Comparison of ENCODE assay signal across 8 mouse cellular contexts in the genomic region with DNA sequence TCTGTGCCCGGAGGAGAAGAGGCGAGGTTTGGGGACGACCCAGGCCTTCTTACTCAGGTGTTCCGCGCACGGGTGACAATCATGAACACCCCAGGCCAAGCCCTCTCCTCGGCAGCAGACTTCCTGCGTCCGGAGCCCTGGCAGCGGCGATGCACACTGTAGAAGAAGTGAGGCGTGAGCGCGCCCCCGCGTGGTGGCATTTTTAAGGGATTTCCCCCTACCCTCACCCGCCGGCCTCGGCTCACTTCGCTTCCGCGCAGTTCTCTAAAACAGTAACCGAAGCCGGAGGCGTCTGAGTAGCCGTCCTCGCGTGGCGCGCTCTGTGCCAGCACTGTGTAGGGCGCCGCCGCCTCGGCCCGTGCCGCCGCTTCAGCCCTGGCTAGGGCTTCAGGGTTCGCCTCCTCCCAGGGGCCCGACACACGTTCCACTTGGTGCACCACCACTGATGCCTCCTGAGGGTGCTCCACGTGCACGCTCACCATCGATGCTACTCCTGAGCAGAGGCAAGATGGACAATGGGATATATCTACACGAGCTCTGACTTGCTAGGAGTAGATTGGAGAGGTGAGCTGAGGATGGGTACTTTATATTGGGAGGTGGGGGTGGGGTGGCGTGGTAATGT. TPM values are rescaled to one million over a fixed set of nuclear protein-coding genes. Genes with fewer than 3 reads are reported as not detected.
DNase-seq lines count a peak whose midpoint lies in the region; ATAC-seq lines count a peak whose summit lies in the region.

No protein-coding gene starts in this region.

- peaks cover 100% of the 10 kb centered on the region for H3K27me3 ChIP-seq in forebrain, embryonic 10.5 days (ENCODE audit: poor library complexity, severe bottlenecking)
- H3K27me3 ChIP-seq in neural tube, embryonic 13.5 days, result peaks cover 100% of the 10 kb centered on the region

- H3K4me3 ChIP-seq in forebrain, embryonic 10.5 days, result peak overlapping the region; percentile 54
- H3K4me3 ChIP-seq in neural tube, embryonic 13.5 days, result peak overlapping the region; percentile 21

- H3K4me1 ChIP-seq in forebrain, embryonic 10.5 days, result peaks cover 77% of the 10 kb centered on the region
- peaks cover 70% of the 10 kb centered on the region for H3K4me1 ChIP-seq in neural tube, embryonic 13.5 days (replicated peaks)

- 0 out of 2 replicates have a peak, but pooled peaks cover 7% of the 10 kb centered on the region for H3K36me3 ChIP-seq in forebrain, embryonic 10.5 days (replicated peaks)
- no peaks in the 10 kb centered on the region for H3K36me3 ChIP-seq in neural tube, embryonic 13.5 days

- no peak for ATAC-seq in neural tube, embryonic 13.5 days (ENCODE audit: low read depth)

- H3K9me3 ChIP-seq in forebrain, embryonic 10.5 days, result no peaks in the 10 kb centered on the region
- H3K9me3 ChIP-seq in neural tube, embryonic 13.5 days, result no peaks in the 10 kb centered on the region

- peak overlapping the region; percentile 60 for H3K4me2 ChIP-seq in neural tube, embryonic 13.5 days

- no peak overlapping the region for H3K27ac ChIP-seq in forebrain, embryonic 10.5 days
- no peak overlapping the region for H3K27ac ChIP-seq in neural tube, embryonic 13.5 days (replicated peaks)

- 5% methylated on average over 45 of the region's 45 CpGs for WGBS in forebrain, embryonic 10.5 days
- WGBS in neural tube, embryonic 13.5 days, result 3% methylated on average over 45 of the region's 45 CpGs

- intact Hi-C loops in heart, postnatal 10 days (cut with DNase I), result loop anchor here (1.0 kb wide), 1 partner anchor 27 kb away; no protein-coding TSS in a partner anchor

- DNase-seq in CD4-positive helper T cell, adult 2 months (ENCODE audit: low read depth, low spot score), result peak; percentile 88
- DNase-seq in adrenal gland, postnatal 4 days (ENCODE audit: low spot score in 2 of 2), result peak; percentile 72 to 77
- peak; percentile 80 for DNase-seq in forebrain, embryonic 10.5 days (ENCODE audit: extremely low spot score, low spot score)
- peak; percentile 87 to 91 for DNase-seq in heart, postnatal 10 days
- DNase-seq in kidney, postnatal 36 days, result peak; percentile 88 to 97
- peak; percentile 86 to 87 for DNase-seq in lung, adult 18-20 months
- DNase-seq in testis, postnatal 14 days (ENCODE audit: low spot score), result peak; percentile 51

- no peak overlapping the region for H3K9ac ChIP-seq in neural tube, embryonic 13.5 days

RNA-seq across cellular contexts. Expression of gene Ltbp4, which starts 8.1 kb away (rescaled TPM):
- total RNA-seq in adrenal gland, postnatal 4 days (2021), result 100 to 1,000 TPM in 1 of 2 experiments, 10 to 100 TPM in 1; 95.4 to 102 TPM
- 8.5 and 11.1 TPM in 2 replicates for polyA plus RNA-seq in forebrain, embryonic 10.5 days (2016; fragmentation: Nextera tagmentation; extraction: Ambion mirVana)
- total RNA-seq in heart, postnatal 10 days (2021), result 100 to 1,000 TPM; 387 to 393 TPM
- 6.9 and 8.0 TPM in 2 replicates for polyA plus RNA-seq in neural tube, embryonic 13.5 days (2015; fragmentation: Nextera tagmentation; extraction: Ambion mirVana)

RNA-seq across cellular contexts. Expression of gene Shkbp1, which starts 26.4 kb away (rescaled TPM):
- total RNA-seq in adrenal gland, postnatal 4 days (2021), result 10 to 100 TPM; 22.9 to 31.7 TPM
- 62.4 and 67.7 TPM in 2 replicates for polyA plus RNA-seq in forebrain, embryonic 10.5 days (2016; fragmentation: Nextera tagmentation; extraction: Ambion mirVana)
- 10 to 100 TPM; 13.8 to 17.5 TPM for total RNA-seq in heart, postnatal 10 days (2021)
- polyA plus RNA-seq in neural tube, embryonic 13.5 days (2015; fragmentation: Nextera tagmentation; extraction: Ambion mirVana), result 50.6 and 59.6 TPM in 2 replicates

RNA-seq across cellular contexts. Expression of gene Gm20479, which starts 27.8 kb away (rescaled TPM):
- 1 to 10 TPM in 1 of 2 experiments, not detected in 1; 2.5 TPM for total RNA-seq in adrenal gland, postnatal 4 days (2021)
- polyA plus RNA-seq in forebrain, embryonic 10.5 days (2016; fragmentation: Nextera tagmentation; extraction: Ambion mirVana), result 1.4 TPM in 1 of 2 replicates, not detected in the other
- under 1 TPM in 1 of 2 experiments, not detected in 1; 0.99 TPM for total RNA-seq in heart, postnatal 10 days (2021)
- not detected in 2 replicates for polyA plus RNA-seq in neural tube, embryonic 13.5 days (2015; fragmentation: Nextera tagmentation; extraction: Ambion mirVana)
